Mouse (Mus musculus) cortical plate, adult 2 months (tissue): ENCODE measurements around the gene Sdc4.

ENCODE experiments used
- CTCF ChIP-seq: fragments of 200-500 bp; IDR thresholded peaks from 2 replicates; pipeline ENCODE4 v1.5.1; 2011; ENCODE audit warnings: mild to moderate bottlenecking, control low read depth, low read length; ENCODE audit not compliant: insufficient read depth; ENCODE audit errors: extremely low read depth
- POLR2A ChIP-seq: fragments of 200-500 bp; IDR thresholded peaks from 2 replicates; pipeline ENCODE4 v1.6.1; 2011; ENCODE audit warnings: mild to moderate bottlenecking, low read length, control low read depth; ENCODE audit not compliant: insufficient read depth; ENCODE audit errors: extremely low read depth

DNA sequence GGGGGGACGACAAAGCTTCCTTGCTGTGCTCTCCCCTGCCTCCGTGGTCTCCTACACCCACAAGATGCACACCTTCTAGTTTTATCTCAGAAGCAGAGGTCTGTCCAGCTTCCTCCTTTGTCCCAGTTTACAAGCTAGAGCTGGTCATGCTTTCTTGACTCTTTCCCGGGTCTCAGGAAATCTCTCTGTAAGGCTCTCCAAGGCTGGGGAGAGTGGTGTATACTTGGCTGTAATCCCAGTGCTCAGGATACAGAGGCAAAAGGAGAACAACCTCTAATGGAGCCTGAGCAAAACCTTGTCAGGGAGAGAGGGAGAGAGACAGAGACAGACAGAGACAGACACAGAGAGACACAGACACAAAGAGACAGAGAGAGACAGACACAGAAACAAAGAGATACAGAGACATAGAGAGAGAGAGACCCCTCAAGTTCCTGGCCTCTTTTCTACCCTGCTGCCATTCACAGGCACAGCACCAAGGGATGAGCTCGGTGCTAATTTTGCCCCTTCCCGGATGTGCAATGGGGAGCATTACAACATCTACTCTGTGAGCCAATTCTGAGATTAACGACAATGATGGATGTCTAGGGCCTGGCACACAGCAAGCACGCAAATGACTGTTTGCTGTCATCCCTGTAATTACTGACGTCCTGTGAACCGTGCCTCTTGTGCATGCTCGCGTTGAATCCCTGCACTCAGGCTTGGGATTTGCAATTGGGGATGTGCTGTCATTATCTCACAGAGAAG is 59.9 kb downstream of the Sdc4 start:
- TF ChIP-seq POLR2A = no peak
- no peak for TF ChIP-seq CTCF
